Mouse (Mus musculus) small intestine, adult 2 months (tissue): ENCODE data around the gene Ralbp1.

Source experiments
- CTCF ChIP-seq: fragments of 200-500 bp; IDR thresholded peaks from 2 replicates; pipeline ENCODE4 v1.5.1; 2012; ENCODE audit warnings: low read depth, mild to moderate bottlenecking, control low read depth, inconsistent platforms, low read length, moderate library complexity, mixed read lengths; ENCODE audit not compliant: insufficient replicate concordance, insufficient read length; ENCODE audit errors: extremely low read depth
- POLR2A ChIP-seq: fragments of 200-500 bp; IDR thresholded peaks from 2 replicates; pipeline ENCODE4 v1.6.1; 2012; ENCODE audit warnings: low read depth, mild to moderate bottlenecking, control low read depth, inconsistent platforms, low read length, moderate library complexity

- no peak for TF ChIP-seq POLR2A
- TF ChIP-seq CTCF: no peak
These were observed 21.8 kb downstream of the Ralbp1 start for GRCm38 (mm10) chr17:65863830-65864229.
